Mouse (Mus musculus): ENCODE results near the gene 1110065P20Rik. TPM values are rescaled to one million over a fixed set of nuclear protein-coding genes. Genes with fewer than 3 reads are reported as not detected.

Gene 1110065P20Rik
- polyA plus RNA-seq, 2 experiments = 10.6 to 15.4 TPM

GRCm38 (mm10) chr4:124893769-124894168 is 42.8 kb upstream of the 1110065P20Rik start:
- WGBS (ENCODE audit: insufficient replicate concordance) = 30% methylated on average over 6 of the region's 6 CpGs
- Histone ChIP-seq H3K9ac (replicated peaks) (no peak overlapping the region), H3K4me1 (replicated peaks; ENCODE audit: control insufficient read depth in 2 of 2, insufficient read depth in 2 of 2, low read length in 1 of 2) (no peaks in the 10 kb centered on the region), H3K4me3 (ENCODE audit: insufficient read depth in 1 of 2, low read depth in 2 of 2, low read length in 2 of 2) (no peak overlapping the region), H3K36me3 (replicated peaks; ENCODE audit: control insufficient read depth, insufficient read depth, low read depth) (no peaks in the 10 kb centered on the region), H3K9me3 (ENCODE audit: control insufficient read depth, low read length) (no peaks in the 10 kb centered on the region), H3K27ac (no peak overlapping the region), H3K27me3 (ENCODE audit: control insufficient read depth, insufficient read depth, low read length) (peaks cover 37% of the 10 kb centered on the region), H3K4me2 (ENCODE audit: low read depth) (no peak overlapping the region)
- TF ChIP-seq CTCF (IDR thresholded peaks at IDR 0.05; ENCODE audit: low read depth) = no peak
- no peak for TF ChIP-seq EP300 (IDR thresholded peaks at IDR 0.05; ENCODE audit: low read depth)
- no peak for ATAC-seq (ENCODE audit: insufficient read depth)
- no peak for DNase-seq (ENCODE audit: low read depth in 3 of 3, low spot score in 3 of 3)

- no peak overlapping the region for H3K27ac ChIP-seq
- peaks cover 35% of the 10 kb centered on the region for H3K27me3 ChIP-seq (ENCODE audit: control insufficient read depth, insufficient read depth, low read length)
- no peak for DNase-seq (ENCODE audit: low read depth in 3 of 3, low spot score in 3 of 3)
- WGBS (ENCODE audit: insufficient replicate concordance) = 60% methylated on average over 5 of the region's 5 CpGs
- H3K36me3 ChIP-seq (replicated peaks; ENCODE audit: control insufficient read depth, insufficient read depth, low read depth) = no peaks in the 10 kb centered on the region
- no peak overlapping the region for H3K4me3 ChIP-seq (ENCODE audit: insufficient read depth in 1 of 2, low read depth in 2 of 2, low read length in 2 of 2)
- H3K9ac ChIP-seq (replicated peaks) = no peak overlapping the region
- H3K9me3 ChIP-seq (ENCODE audit: control insufficient read depth, low read length) = no peaks in the 10 kb centered on the region
- no peaks in the 10 kb centered on the region for H3K4me1 ChIP-seq (replicated peaks; ENCODE audit: control insufficient read depth in 2 of 2, insufficient read depth in 2 of 2, low read length in 1 of 2)
- no peak for TF ChIP-seq CTCF (IDR thresholded peaks at IDR 0.05; ENCODE audit: low read depth)
- no peak for TF ChIP-seq EP300 (IDR thresholded peaks at IDR 0.05; ENCODE audit: low read depth)
- ATAC-seq (ENCODE audit: insufficient read depth) = no peak
- no peak overlapping the region for H3K4me2 ChIP-seq (ENCODE audit: low read depth)
Observed at GRCm38 (mm10) chr4:124890831-124891230, 39.8 kb upstream of the 1110065P20Rik start.

GRCm38 (mm10) chr4:124889935-124890334 is 38.9 kb upstream of the 1110065P20Rik start:
- no peak overlapping the region for H3K4me3 ChIP-seq (ENCODE audit: insufficient read depth in 1 of 2, low read depth in 2 of 2, low read length in 2 of 2)
- no peak overlapping the region for H3K9ac ChIP-seq (replicated peaks)
- WGBS (ENCODE audit: insufficient replicate concordance) = 73% methylated on average over 2 of the region's 2 CpGs
- no peaks in the 10 kb centered on the region for H3K9me3 ChIP-seq (ENCODE audit: control insufficient read depth, low read length)
- peaks cover 32% of the 10 kb centered on the region for H3K27me3 ChIP-seq (ENCODE audit: control insufficient read depth, insufficient read depth, low read length)
- no peaks in the 10 kb centered on the region for H3K4me1 ChIP-seq (replicated peaks; ENCODE audit: control insufficient read depth in 2 of 2, insufficient read depth in 2 of 2, low read length in 1 of 2)
- no peak overlapping the region for H3K27ac ChIP-seq
- no peak overlapping the region for H3K4me2 ChIP-seq (ENCODE audit: low read depth)
- no peak for TF ChIP-seq EP300 (IDR thresholded peaks at IDR 0.05; ENCODE audit: low read depth)
- TF ChIP-seq CTCF (IDR thresholded peaks at IDR 0.05; ENCODE audit: low read depth) = no peak
- ATAC-seq (ENCODE audit: insufficient read depth) (no peak), DNase-seq (ENCODE audit: low read depth in 3 of 3, low spot score in 3 of 3) (no peak)
- no peaks in the 10 kb centered on the region for H3K36me3 ChIP-seq (replicated peaks; ENCODE audit: control insufficient read depth, insufficient read depth, low read depth)

GRCm38 (mm10) chr4:124888702-124889101 is 37.7 kb upstream of the 1110065P20Rik start:
- Histone ChIP-seq H3K4me3 (ENCODE audit: insufficient read depth in 1 of 2, low read depth in 2 of 2, low read length in 2 of 2) (no peak overlapping the region), H3K9ac (replicated peaks) (no peak overlapping the region), H3K4me2 (ENCODE audit: low read depth) (no peak overlapping the region), H3K9me3 (ENCODE audit: control insufficient read depth, low read length) (no peaks in the 10 kb centered on the region), H3K36me3 (replicated peaks; ENCODE audit: control insufficient read depth, insufficient read depth, low read depth) (no peaks in the 10 kb centered on the region), H3K4me1 (replicated peaks; ENCODE audit: control insufficient read depth in 2 of 2, insufficient read depth in 2 of 2, low read length in 1 of 2) (no peaks in the 10 kb centered on the region), H3K27me3 (ENCODE audit: control insufficient read depth, insufficient read depth, low read length) (peaks cover 22% of the 10 kb centered on the region), H3K27ac (no peak overlapping the region)
- DNase-seq (ENCODE audit: low read depth in 3 of 3, low spot score in 3 of 3) (no peak), ATAC-seq (ENCODE audit: insufficient read depth) (no peak)
- no peak for TF ChIP-seq CTCF (IDR thresholded peaks at IDR 0.05; ENCODE audit: low read depth)
- TF ChIP-seq EP300 (IDR thresholded peaks at IDR 0.05; ENCODE audit: low read depth) = no peak
- WGBS (ENCODE audit: insufficient replicate concordance) = 57% methylated on average over 7 of the region's 7 CpGs

- Histone ChIP-seq H3K4me1 (replicated peaks; ENCODE audit: control insufficient read depth in 2 of 2, insufficient read depth in 2 of 2, low read length in 1 of 2) (no peaks in the 10 kb centered on the region), H3K27ac (no peak overlapping the region), H3K9ac (replicated peaks) (no peak overlapping the region), H3K27me3 (ENCODE audit: control insufficient read depth, insufficient read depth, low read length) (peaks cover 40% of the 10 kb centered on the region), H3K4me2 (ENCODE audit: low read depth) (no peak overlapping the region), H3K4me3 (ENCODE audit: insufficient read depth in 1 of 2, low read depth in 2 of 2, low read length in 2 of 2) (no peak overlapping the region), H3K9me3 (ENCODE audit: control insufficient read depth, low read length) (no peaks in the 10 kb centered on the region), H3K36me3 (replicated peaks; ENCODE audit: control insufficient read depth, insufficient read depth, low read depth) (no peaks in the 10 kb centered on the region)
- no peak for DNase-seq (ENCODE audit: low read depth in 3 of 3, low spot score in 3 of 3)
- ATAC-seq (ENCODE audit: insufficient read depth) = no peak
- 2% methylated on average over 37 of the region's 37 CpGs for WGBS (ENCODE audit: insufficient replicate concordance)
- TF ChIP-seq EP300 (IDR thresholded peaks at IDR 0.05; ENCODE audit: low read depth) (no peak), CTCF (IDR thresholded peaks at IDR 0.05; ENCODE audit: low read depth) (no peak)
Observed at GRCm38 (mm10) chr4:124882151-124882729, 31.2 kb upstream of the 1110065P20Rik start.
